Mouse (Mus musculus) ovary, postnatal 36 days (tissue): ENCODE data around the gene Vmn1r129.
"Not testable (repeated sequence)": the region's sequence is repeated elsewhere in the genome, so short reads cannot be mapped to it uniquely, and the experiment has no call there.

Experiments used
- DNase-seq: peaks from one replicate; pipeline ENCODE4 v3.0.0; 2022; ENCODE audit warnings: low spot score, mixed read lengths

Vmn1r129 gene

GRCm38 (mm10) chr7:21361191-21361590 lies at the start of gene Vmn1r129:
Vmn1r129 (minus strand) TSS chr7:21361291.
- DNase-seq, result not testable (repeated sequence)

DNA sequence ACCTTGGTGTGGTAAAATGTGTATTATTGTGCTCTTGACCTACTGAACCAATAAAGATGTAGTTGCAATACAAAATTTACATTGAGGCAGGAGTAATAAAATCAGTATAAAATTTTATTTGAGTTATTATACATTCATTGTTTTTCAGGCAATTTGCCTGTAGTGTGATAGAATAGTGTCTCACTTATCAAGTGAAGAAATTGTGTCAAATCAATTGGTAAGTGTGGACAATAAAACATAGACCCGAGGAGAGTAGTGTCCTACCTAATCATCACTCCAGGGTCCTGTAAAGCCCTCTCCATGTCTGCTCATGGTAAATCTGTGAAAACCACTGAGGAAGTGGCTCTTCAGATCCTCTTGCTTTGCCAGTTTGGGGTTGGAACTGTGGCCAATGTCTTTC lies 12.0 kb downstream of the Vmn1r129 start, which contains the start of gene Vmn1r128:
Gene Vmn1r128, plus strand, starts transcription at position 301 of the 400 bp plus-strand sequence.
- DNase-seq, result not testable (repeated sequence)

GRCm38 (mm10) chr7:21319761-21320160 lies 41.3 kb downstream of the Vmn1r129 start, which contains the start of gene Vmn1r127:
Vmn1r127 (minus strand) TSS chr7:21319861.
- DNase-seq, result not testable (repeated sequence)
